Mouse (Mus musculus) cerebral cortex, adult 2 months (tissue): ENCODE measurements around the gene Gm29094.

Source experiments
- WGBS: fragments of 180-500 bp; shearing (Covaris S2); methylation state at CpG from one replicate; pipeline ENCODE4 v1.1.7; 2018; 5-methylcytosine and 5-hydroxymethylcytosine counted together

The Gm29094 gene

DNA sequence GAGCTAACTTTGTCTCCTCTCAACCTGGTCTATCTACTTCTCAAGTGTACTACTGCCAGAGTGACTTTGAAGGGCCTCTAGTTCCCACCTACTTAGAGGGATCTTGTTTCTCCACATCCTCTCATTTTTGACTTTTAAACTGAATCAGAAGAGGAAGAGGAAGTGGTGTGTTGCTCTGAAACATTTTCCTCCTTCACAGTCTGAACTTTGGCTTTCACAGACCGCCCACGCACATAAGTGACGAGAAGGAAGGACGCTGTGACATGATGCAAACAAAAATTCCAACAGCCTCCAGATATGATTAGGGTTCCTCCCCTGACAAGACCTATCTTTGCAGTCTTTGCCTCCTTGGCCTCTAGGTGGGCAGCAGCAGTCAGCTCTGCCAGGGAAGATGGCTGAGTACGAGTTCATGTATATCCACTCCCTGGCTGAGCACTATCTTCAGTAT lies at the start of gene Gm29094, which contains the start of gene Bcl2a1b:
Gene Gm29094, plus strand, starts transcription at position 411 of the 448 bp plus-strand sequence.
Gene Bcl2a1b, plus strand, starts transcription at position 241 of the 448 bp plus-strand sequence.
- 80% methylated on average over 5 of the region's 5 CpGs for WGBS

DNA sequence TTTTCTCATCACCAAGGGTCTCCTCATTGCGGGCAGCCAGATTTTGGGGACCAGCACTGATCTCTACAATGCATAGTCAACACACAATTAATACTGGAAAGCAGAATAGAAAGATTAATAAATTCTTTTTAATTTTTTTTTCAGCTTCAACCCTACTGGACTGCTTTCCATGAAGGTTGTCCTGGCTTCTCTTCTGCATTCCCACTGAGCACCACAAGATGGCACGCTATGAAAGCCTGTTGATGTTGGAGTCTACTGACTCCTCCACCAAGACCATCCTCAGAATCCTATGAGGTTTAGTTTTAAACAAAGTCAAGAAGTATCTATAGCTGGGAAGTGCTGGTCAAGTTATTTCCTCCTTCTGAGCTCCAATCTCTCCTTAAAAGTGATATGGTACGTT lies 20.3 kb upstream of the Gm29094 start:
- 38% methylated on average over 2 of the region's 3 CpGs for WGBS

DNA sequence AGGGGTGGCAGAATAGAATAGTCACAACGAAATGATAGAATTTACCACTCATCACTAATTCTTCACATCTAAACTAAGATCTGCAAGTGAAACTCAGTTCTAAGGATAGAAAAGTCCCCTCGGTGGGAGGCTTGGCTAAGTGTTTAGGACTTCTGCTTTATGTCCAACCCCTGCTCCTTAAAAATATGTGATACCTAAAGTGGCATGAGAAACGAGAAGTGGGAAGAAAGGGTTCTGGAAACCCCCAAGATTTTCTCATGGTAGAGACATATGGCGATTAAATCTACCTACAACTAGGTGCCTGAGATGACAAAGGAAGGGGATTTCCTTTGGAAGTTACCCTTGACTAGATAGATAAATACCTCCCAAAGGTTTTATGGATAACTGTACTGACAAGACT lies 19.7 kb upstream of the Gm29094 start:
- WGBS: 73% methylated on average over 4 of the region's 4 CpGs

DNA sequence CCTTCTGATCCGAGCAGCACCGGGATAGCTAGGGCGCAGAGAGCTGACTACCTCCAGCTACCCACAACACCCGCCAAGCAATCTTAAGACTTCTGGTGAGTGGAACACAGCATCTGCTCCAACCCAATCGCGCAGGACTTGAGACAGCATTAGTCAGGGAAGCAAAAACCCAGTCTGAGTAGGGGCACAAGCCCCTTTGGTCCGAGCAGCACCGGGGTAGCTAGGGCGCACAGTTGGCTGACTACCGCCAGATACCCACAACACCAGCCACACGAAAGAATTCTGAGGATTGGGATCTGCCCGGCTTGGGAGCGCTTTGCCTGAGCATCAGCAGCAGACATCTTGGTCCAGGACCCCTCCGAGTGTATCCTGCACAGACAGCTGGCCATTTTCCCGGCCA lies 12.2 kb upstream of the Gm29094 start:
- 82% methylated on average over 15 of the region's 15 CpGs for WGBS

DNA sequence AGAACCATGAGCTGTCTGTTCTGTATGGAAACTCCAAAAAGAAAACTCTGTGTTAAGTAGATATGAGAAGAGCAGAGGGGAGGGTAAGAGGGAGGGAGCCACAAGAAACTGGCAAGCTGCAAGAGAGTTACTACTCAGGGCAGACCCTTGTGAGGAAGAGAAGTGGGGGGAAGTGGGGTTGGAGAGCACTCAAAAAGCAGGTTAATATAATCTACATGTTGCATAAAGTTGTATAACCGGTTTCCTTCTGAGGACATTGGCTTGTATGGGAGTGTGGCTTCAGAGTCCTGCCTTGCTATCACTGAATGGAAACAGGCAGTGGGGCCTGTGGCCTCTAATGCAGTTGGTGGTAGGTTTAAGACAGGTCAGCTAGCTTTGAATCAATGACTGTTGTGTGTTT lies 1.7 kb upstream of the Gm29094 start:
- WGBS: 87% methylated on average over 1 of the region's 1 CpGs

DNA sequence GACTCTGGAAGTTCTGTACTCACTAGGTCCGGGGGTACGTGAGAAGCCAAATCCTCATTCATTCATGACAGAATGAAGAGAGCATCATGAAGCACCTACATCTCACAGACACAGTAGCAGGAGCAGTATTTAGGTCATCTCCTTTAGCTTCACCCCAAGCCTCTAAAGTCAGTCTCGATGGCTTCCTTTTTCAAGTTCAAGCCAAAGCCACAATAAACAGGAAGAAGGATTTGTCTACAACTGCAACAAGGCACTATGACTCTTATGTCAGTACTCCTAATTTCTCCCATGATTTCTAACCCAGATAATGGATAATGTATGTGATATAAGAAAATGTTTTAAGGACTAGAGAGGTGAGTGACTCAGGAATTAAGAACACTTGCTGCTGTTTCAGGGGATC lies 830 bp upstream of the Gm29094 start:
- WGBS: 88% methylated on average over 3 of the region's 3 CpGs

DNA sequence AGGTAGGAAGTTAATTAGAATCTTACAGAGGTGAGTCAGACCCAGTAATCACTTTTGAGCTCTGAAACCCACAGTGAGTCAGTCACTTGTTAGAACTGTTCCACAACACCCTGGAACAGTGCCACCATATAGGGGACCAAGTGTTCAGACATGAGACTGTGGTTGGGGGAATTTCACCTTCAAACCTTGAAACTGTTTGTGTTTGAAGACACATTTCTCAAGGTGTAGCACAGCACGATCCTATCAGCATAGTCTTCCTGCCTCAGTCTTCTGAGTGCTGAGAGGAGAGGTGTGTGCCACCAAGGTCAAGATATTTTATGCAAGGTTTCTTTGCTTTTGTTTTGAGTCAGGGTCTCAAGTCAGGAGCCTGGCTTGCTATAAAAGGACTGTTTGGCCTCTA lies 9.8 kb downstream of the Gm29094 start:
- 86% methylated on average over 1 of the region's 1 CpGs for WGBS

DNA sequence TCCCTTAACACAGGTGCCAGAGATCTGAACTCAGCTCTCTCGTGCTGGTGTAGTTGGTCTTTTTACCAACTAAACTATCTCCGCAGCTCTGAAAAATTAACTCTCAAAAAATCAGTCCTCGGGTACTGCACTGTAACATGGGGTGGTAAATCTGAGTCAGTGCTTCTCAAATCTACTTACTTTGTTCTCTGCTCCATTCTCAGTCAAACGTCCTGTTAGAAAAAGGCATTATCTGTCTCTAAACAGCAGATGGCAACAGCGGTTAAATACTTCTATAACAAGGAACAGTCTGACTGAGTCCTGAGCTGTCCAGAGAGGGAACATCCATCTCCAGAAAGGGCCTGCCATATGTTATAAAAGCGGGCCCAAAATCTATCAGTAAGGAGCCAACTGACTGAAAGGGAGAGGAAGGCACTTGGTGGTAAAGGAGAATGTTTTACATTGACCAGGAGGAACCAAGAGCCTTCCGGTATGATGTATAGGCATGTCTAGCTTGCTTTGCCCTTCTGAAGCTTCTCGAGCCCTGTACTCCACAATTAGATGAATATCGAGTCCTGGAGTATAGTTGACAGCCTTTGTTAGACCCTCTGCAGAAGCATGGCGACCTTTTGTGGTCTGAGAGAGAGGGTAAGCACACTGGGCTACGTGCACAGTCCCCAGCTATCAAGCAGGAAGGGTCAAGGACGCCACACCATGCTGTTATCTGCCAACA lies 11.3 kb downstream of the Gm29094 start, which contains the start of gene Mthfs:
Gene Mthfs, plus strand, starts transcription at position 324 of the 712 bp plus-strand sequence.
- WGBS: 15% methylated on average over 9 of the region's 12 CpGs

DNA sequence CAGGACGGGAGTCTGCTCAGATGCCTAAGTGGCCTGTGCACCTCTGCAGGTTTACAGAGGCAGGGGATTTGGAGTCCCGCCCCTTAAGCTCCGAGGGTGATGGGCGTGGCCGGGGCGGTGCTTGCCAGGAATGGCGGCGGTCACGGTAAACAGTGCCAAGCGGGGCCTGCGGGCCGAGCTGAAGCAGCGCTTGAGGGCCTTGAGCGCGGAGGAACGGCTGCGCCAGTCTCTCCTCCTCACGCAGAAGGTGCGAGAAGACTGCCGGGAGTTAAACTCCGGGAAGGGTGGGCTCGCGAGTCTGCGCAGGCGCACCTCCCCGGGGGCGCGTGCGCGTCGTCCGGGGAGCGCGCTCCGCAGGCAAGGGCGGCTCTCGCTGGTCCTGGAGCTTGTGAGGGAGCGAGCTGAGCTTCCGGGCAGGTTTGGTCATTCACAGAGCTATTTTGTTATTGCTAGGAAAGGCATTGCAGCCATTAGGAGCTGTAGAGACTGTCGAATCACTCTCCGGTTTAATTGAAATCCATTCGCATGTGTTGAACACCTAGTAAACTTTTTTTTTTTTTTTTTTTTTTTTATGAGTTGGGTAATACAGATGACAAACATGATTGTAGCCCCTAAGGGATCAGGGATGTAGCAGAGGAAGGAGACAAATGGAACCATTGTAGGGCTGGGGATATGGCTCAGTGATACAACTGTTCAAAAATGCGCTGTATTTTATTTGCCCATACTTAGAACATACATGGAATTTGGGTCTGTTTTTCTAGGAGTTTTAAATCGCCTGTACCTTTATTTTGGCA lies 12.1 kb downstream of the Gm29094 start:
- WGBS: 2% methylated on average over 18 of the region's 44 CpGs

DNA sequence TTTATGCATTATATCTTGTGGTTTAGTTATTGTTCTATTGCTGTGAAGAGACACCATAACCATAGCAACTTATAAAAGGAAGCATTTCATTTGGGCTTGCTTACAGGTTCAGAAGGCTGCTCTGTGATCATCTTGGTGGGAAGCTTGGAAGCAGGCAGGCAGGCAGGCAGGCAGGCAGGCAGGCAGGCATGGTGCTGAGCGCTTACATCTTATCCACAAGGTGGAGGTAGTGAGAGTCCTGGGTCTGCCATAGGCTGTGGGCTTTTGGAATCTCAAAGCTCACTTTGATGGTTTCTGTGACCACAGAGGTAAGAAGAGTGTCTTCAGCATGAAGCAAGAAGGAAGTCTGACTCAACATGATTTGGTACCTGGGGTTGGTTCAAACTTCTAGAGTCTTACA lies 13.2 kb downstream of the Gm29094 start:
- 58% methylated on average over 1 of the region's 1 CpGs for WGBS

DNA sequence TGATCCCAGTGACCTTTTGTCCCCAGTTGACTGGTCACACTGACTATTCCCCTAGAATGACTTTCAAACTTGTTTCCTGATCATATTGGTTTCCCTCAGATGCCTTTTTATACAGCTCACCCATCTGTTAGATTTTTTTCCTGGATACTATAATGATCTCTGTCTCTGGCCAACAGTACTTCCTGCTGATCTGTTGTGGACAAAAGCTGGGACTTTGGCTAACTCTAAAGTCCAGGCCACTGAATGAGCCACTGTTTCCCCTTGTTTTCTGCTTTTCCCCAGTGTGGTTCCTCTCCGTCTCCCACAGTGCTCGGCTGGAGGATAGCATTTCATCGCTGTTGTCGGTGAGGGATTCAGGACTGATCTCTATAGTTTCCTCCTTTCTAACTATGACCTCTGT lies 19.0 kb downstream of the Gm29094 start:
- WGBS: 55% methylated on average over 4 of the region's 4 CpGs

DNA sequence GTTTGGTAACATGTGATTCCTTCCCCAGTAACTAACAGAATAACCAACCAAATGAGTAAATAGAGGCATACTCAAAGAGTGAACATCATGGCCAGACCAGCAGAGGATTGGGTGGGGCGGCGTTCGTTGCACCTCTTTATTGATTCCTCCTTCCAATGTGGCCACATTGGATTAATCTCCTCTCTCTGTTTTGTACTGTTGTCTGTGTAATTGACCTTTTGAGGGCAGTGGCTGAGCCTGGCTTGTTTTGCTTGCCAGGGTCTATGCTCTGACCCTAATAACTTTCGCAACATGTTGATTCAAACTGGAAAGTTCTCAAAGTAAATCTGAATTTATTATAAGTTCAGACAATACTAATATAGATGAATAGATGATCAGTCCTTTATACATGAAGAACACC lies 20.5 kb downstream of the Gm29094 start:
- 98% methylated on average over 3 of the region's 4 CpGs for WGBS

DNA sequence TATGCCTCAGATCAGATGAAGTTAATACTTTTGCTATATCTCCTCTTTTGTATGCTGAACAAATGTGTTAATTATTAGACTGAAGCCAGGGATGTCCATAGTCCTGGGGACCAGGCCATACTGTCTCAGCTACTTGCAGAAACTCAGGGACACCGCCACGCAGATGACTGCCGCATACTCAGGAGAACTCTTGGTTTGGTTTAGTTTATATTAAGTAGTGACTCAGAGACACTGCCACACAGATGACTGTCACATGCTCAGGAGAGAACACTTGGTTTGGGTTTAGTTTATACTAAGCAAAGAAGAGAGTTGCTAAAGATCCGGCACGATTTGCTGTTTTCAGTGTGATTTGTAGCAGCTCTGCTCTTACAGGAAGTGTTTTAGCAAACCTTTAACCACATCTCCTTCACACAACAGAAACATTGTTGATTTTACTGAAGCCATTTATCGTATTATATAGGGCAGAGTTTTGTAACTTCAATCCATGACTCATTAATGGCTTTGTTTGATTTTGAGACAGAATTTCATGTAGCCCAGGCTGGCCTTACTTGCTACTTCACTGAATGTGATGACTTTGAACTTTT lies 21.6 kb downstream of the Gm29094 start:
- WGBS: 90% methylated on average over 6 of the region's 6 CpGs

DNA sequence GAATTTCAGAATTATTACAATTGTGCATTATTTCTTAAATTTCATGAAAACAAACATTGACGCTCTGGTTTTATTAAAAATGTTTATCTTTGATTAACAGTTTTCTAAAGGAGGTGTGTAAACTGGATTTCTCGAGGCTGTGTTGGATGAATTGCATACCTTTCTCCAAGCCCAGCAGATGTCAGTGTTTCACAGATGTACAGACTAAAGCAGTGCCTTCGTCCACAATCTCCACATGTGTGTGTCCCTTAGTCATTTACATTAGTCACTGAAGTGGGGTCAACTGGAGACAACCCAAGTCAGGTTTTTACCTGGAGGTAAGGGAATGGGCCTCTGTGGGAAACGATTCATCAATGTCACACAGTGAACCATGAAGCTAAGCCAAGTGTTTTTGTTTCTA lies 26.9 kb downstream of the Gm29094 start:
- WGBS: 46% methylated on average over 4 of the region's 4 CpGs

DNA sequence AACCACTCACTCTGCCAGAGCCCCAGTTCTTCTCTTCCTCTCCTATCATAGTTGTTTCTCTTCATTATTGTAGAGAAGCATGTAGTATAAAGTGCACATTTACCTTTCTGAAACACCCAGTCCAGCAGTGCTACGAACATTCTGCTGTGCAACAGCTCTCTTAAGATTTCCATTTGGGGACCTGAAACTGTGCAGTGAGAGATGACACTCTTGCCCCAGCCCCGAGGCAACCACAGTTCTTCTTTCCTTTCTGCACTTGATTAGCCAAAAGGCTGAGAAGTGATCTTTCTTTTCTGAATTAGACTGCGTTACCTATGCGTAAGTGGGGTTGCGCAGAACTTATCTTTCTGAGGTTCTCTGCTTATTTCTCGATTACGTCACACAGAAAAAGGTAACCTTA lies 28.9 kb downstream of the Gm29094 start:
- WGBS: 93% methylated on average over 7 of the region's 7 CpGs

DNA sequence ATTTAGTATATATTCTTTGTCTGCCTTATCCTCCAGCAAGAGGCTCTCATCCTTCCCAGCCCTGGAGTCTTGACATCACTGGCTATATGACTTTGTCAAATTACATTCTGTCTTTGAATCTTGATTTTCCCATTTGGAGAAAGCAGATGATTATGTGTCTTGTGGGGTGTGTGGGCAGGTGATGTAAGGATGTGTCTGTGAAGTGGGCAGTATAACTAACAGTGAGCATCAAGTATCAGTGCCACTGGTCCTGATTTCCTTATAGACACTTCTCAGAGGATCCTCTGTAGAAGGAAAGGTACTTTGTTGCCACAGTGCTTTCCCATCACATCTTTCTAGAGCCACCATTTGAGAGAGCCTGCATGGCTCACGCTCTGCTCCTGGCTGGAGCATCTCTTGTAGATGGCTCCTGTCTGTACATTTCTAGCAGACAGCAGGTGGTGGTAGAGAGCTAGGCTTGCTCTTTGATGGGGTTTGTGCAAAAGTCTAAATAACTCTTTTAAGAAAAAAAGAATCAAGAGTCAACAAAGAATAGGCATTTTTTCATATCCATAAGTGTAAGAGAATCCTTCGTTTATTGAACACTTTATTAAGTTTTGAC lies 31.8 kb downstream of the Gm29094 start:
- WGBS: 33% methylated on average over 2 of the region's 2 CpGs

DNA sequence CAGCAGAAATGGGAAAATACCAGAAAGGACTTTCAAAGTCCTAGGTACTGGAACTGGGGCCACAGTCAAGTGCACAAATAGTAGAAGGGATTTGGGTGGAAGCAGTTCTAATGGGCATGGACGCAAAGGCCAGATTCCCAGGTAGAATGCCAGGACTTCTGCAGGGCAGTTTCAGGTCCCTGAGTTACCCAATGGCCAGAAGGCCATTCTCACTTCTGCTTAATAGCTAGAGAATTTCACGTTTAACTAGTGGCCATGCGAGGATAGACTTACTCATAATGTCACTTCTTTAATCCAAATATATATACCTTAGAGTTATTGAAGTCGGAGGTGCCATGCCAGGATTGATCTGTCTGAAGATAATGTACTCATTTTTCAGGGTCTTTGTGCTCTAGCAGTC lies 38.0 kb downstream of the Gm29094 start:
- 90% methylated on average over 4 of the region's 4 CpGs for WGBS

DNA sequence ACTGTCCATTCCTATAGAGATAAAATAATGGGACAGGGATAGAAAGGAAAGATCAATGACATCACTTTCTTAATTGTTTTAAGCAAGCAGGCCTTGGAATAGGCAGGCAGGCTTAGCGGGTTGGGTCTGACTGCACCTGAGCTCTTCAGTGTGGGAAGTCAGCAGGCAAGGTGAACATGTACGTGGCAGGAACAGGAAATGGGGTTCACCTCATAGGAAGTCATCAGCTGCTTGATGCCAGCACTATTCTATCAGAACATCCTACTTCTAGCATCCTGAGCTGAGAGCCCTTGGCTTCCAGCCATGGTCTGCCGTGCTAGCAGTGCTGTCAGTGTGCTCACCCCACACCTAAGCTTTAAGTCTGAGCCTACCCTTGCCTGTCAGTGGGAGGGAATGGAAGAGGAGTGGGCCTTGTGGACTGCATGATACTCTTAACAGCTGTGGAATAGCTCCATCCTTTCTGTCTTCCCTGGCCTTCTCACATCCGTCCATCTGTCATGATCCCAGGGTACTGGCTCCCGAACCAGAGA lies 39.9 kb downstream of the Gm29094 start:
- 79% methylated on average over 5 of the region's 5 CpGs for WGBS

DNA sequence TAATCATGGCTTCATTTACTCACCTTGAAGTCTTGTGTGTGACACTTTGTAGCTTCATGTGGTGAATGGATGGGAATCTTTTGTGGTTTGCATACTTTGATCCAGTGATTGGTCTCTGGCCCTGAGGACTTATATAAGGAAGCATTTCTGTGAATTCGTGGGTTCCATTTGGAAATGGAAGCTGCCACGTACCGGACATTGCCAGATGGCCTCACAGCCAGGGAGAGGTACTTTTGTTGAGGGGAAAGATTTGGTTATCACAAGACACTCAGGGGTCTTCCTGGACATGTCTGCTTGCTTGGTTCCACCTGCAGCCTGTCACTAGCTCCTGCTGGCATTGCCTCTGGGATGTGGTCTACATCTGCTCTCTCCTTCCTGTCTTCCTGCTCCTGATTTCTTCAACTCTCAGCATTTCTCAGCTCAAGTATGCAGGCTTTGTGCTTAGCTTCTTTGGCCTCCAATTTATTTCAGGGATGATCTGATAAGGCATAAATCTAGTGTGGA lies 41.4 kb downstream of the Gm29094 start:
- WGBS: 95% methylated on average over 3 of the region's 3 CpGs

DNA sequence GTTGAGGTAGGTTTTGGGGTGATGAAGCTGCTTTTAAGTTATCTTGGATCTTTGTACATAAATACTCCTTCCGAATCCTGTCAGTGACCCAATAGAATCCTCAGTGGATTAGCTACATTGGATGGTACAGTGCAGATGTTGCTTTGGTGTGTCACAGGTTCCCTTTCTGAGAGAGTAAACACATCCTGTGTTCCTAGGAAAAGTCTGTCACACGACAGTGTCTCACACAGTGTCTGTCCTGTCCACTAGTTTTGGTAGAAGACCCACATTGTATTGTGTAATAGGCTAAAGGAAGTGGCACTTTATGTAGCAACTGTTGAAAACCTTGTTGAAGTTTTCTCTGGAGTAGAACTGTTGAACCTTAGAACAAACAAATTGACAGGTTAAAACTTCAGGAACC lies 54.2 kb downstream of the Gm29094 start:
- 89% methylated on average over 2 of the region's 2 CpGs for WGBS

DNA sequence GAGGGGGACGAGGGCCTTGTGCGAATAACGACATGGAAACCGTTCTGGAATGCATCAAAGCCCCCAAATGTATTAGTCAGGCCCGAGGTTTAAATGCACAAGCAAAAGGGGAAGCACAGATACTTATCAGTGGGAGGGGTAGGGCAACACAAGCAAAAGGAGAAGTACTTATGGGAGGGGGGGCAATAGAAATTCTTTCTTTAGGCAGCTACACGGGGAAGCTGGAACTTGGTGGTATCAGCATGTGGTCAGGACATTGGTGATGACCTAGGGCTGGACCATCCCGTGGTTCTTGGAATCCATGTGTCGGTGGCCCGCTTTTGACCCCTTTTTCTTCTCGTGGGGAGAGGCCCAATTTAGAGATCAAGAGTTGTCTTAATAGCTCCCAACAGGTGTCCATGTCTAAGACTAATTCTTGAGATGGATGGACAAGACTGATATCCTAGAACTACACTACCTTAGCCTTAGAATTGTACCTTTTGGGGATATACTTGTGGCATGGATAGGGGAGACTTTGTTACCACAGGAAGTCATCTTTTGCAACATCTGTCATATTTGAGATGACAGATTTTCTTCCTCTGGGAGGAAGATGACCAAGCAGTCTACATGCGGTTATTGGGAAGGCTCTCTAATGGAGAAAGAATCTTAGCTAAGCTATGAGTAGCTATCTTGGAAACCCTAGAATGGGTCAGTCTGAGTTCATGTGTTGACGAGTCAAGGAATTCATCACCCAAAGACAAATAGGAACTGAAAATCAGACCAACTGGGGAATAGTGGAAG lies 57.6 kb downstream of the Gm29094 start:
- WGBS: 86% methylated on average over 12 of the region's 12 CpGs
